Mouse (Mus musculus) adrenal gland, postnatal 10 days (tissue): ENCODE measurements around the gene Adam12. TPM values are rescaled to one million over a fixed set of nuclear protein-coding genes. Genes with fewer than 3 reads are reported as not detected.

Experiments
- DNase-seq: peaks from one replicate; pipeline ENCODE4 v3.0.0; 2021; ENCODE audit warnings: mixed read lengths
- total RNA-seq, 2 experiments: library from RNA; stranded (reverse); gene quantifications; 2 replicates each; pipeline ENCODE4 v1.2.3; 2021

The Adam12 gene
- total RNA-seq, 2 experiments from 2014 or later, result 26.6 to 31.0 TPM

DNA sequence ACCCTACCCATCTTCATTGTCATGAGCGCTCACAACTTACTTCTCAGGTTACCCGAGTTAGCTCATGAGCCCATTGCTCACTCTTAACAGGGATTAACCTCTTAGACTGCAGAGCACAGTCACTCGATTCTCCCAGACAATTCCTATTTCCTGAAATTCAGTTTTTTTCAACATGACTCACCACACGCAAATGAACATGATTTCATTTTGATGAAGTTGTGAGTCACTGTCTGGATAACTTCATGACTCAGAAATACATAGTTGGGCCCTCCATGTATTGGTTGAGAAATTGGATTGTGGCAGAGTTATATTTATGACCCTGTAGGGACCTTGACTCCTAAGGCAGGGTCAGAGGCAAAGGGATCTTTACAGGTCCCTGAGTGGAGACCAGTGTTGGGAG is 230.4 kb downstream of the Adam12 start:
- no peak for DNase-seq

DNA sequence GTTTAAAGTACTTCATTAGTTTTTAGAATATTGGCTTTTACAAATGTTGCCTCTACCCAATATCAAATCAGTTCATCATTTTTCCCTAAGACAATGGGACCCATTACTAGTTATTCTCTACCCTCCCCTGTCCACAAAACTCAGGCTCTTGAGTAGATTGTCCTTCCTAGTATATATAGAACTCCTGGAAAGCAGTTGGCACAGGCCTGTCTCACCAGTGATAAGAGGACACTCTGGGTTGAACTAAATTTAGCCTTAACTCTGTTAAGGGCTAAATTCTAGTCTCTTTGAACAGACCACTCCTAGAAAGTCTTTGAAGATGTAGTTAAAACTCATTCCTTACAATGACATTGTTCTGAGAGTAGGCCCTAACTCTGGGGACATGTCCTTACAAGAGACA is 241.0 kb downstream of the Adam12 start:
- no peak for DNase-seq

DNA sequence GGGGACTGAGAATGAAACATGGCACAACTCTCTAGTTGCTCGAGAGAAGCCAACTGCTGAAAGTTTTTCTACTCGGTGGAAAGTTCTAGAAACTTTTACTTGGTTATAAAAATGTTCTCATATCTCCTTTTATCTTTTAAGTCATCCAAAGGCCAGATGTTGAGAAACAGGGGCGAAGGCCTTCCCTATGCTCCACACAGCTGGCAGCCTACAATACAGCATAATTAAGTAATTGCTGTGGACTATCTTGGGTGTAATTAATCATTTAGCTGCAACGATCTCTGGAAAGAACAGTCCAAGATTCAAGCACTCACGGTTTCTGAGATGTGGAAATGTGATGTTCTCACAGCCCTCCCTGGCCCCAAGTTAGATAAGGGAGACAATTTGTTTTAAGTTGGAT is 243.6 kb downstream of the Adam12 start:
- DNase-seq, result peak; percentile 4

DNA sequence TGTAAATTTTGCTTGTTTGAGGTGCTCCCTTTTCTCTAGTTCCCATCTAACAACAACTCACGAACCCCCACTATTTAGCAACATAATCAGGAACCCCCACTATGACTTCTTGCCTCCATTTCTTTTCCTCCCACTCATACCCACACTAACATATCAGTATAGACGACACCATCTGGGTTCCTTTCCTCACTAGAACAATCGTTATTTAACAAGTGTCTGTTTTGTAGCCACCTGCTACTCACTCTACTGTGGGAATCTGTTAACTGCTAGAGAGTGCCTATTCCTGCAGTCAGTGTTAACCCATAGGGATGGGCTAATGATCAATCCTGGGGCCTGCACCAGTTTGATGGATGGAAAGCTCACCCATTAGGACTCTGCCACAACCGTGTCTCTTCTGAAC is 245.7 kb downstream of the Adam12 start:
- DNase-seq, result no peak

DNA sequence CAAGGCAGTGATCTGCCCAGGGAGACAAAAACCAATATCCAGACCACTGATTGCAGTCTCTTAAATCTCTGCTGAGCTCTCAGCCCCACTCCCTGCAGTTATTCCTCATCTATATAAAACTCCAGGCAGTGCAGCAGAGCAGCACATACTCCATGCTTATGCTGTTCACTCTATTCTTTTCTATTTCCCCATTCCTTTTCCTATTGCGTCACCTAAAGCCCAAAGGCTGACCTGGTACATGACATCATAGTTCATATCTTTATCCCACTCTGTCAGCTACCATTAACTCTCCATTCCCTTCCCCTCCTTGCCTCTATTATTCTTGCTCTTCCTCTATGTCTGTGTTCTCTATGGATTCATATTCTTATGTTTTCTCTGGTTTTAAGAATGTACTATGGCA is 246.3 kb downstream of the Adam12 start:
- DNase-seq, result no peak

DNA sequence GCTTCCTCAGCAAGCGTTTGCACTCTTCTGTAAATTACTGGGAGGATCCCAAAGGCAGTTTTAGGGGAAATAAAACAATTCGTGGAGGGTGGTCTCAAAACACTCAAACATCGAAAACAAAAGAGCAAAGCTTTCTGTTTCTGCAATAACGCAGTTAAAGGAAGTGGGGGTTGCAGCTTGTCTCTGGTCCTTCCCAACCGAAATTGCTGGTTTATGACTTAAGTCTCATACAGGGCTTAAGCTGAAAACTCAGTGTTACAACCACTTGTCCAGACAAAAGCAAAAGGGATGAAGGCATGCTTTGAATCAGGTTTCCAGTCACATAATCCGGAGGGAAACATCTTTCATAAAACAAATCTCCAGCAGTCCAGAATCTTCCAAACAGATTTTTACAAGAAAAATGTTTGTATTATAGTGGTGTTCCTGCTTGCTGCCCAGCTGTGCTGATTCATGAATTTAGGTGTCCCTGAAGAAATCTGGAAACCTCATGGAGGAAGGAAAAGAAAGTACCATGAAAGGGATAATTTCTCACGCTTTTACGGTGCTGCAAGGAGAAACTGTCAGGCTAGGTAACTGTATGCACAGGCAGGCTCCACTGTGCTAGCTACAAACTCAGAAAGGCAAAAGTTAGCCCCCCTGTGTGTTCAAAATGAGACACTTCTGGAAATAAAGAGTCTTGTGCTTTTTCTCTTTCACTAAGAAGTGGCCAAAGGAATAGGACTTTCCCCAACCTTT is 255.4 kb downstream of the Adam12 start:
- DNase-seq, result no peak

DNA sequence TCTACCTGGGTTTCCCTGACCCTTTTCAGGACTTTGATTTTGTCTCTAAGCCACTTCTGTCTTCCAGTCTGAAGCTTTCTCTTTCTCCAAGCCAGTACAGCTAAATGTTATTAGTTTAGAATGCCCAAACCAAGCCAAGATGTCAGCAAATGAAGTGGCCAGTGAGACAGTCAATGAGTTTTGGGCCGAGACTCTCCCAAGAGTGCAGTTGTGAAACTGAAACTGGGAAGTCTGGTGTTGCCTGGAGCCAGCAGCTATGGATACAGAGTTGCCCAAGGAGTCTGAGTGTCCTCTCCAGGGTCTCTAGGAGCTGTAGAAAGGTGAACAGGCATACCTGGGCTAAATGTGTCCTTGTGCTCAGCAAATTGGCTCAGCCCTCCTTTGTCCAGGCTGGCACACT is 260.9 kb downstream of the Adam12 start:
- peak; percentile 49 for DNase-seq

DNA sequence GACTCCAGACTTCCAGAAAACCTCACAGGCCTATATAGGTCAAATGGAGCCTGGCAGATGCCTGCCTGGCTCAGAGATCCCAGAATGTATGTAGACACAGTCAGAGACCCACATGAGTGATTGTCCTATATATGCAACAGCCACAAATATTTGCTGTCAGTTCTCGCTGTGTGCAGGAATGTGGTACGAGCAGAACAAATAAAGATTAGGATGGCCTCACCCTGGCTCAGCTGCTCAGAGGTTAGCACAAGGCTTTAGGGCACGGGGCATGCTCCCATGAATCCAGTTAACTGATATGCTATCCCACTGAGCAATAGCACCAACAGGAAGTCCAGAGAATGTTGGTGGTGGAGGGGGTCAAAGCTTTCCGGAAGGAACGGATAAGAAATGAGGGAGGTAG is 261.5 kb downstream of the Adam12 start:
- no peak for DNase-seq

DNA sequence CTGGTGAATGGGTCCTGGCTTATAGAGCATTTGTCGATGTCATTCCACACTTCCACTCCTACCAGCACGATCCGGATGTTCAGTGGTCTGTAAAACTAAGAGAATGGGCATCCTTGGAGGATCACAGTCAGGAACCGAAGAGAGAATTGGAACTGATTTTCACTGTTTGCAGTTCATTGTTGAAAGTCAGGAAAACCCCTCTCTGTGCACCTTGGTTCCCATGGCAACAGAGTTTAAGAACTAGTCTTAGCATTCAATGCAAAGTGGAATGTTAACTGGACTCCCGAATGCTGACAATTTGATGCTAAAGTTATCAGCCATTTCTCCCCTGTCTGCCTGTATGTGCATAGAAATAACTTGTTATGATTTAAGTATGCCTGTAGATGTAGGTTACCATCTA is 264.0 kb downstream of the Adam12 start:
- DNase-seq, result no peak

DNA sequence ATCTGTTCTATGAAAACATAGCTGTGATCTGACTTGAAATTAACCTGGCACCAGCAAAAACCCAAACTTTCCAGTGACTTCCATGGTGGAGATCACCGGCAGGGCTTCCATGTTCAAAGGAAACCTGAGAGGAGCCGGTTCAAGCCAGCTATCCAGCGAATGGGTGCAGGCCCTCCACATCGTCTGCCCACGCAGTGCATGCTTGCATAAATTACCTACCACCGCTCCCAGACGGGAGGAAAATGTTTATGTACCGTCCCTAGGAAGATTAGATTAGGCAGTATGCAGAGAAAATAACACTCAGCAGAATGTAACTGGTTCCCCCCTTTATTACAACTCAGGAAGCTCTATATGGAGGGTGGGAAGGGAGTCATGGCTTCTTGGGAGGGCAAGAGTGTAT is 268.4 kb downstream of the Adam12 start:
- no peak for DNase-seq

DNA sequence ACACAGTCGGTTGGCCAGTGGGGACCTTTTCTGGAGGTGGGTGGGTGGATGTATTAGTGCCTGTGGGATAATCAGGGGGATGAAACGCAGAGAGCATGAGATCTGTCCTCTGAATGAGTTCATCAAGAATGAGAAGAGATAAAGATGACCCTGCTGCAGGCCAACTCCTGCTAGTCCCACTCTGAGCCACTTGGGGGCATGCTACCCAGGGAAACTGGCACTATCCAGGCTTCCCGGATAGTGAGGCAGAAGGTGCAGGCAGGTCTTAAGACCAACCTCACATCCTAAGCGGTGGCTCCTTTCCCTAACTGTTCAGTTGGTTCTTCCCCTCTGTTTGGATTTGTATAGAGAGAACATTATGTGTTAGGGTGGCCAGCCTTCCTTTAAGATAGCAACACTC is 272.7 kb downstream of the Adam12 start:
- DNase-seq, result peak; percentile 76

DNA sequence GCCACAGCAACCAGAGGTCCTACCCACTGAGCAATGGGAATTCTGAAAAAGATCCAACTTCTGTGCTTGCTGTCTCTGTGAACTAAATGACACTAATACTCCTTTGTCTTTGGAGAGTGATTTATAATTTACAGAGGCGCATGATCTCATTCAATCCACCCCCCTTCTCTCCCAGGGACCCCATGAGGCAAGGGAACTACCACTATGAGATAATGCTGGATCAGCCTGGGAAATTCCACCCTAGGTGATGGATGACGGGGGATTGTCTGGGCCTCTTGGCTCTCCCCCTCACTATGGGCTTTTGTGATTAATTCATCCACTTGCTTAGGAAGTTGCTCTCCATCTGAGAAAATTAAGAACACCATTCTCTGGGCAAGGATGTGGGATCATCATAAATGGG is 274.1 kb downstream of the Adam12 start:
- DNase-seq, result no peak

DNA sequence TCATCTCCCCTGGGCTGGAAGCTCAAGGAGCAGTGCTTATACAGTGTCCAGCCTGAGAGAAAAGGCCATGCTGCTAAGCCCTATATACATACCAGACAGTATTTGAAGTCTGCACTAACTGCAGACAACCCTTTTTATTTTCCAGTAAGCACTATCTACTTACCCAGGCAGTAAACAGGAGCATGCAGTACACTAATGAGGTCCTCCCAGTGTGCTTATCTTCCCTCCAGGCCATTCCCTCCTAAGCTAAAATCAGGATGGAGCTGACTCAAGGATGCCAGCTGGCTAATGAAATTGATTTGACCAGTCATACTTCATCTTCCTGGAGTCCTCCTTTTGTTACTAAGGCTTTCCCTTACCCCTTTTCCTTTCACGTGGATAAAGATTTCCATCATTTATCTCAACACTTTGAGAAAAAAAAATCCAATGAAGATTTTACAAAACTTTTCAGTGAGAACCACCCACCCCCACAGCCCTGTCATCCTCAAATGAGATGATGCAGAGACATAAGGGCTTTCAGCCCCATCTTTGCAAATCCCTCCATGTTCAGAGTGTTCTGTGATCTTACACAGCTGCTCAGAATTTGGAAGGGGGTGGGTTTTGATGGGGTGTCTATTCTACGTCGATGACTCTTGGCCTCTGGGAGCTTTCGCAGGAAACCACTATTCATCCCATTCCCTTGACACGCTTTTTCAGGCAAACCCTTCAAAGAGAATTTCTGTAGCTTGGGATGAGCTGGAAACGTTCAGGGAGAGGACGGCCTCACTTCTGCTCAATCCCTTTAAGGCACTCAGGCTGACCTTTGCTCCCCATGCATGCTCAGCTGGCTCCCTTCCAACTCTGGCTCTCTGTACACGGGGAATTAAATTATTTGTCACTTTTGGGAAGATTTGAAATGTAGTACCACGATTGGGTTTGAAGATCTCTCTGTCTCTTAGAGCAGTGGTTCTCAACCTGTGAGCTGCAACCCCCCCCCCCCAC is 277.5 kb downstream of the Adam12 start:
- peak; percentile 49 for DNase-seq

DNA sequence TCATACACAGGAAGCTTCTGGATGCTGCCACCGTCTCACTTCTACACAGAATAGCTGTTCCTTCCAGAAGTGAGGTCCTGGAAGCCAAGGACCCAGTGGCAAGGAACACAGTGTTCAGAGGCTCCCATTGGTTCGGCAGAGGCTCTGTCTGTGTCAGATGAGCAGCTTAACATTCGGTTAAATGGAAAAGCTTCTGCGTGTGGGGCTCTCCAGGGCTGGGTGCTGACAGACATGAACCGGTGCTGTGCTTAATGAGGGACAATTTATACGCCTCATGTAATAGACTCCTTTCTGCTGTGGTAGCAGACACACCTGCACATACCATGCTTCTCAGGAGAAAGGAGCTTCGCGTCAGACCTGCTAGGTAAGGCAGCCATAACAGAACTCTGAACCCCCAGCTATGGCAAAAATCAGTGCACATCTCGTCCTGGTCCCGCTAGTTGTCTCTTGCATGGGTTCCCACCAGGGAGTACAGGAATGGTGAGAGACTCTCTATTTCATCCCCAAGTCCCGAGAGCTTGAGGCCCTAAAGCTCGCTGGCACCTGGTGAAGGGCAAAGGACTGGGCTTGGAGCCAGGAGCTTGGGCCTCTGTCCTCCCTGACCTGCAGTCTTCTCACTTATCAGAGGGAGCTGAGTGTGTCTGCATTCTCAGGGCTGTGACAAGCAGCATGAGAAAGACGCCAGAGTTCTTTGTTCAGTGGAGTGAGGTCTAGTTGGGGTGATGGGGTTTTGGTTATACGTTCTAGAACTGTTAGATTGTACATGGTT is 280.0 kb downstream of the Adam12 start:
- DNase-seq, result peak; percentile 70

DNA sequence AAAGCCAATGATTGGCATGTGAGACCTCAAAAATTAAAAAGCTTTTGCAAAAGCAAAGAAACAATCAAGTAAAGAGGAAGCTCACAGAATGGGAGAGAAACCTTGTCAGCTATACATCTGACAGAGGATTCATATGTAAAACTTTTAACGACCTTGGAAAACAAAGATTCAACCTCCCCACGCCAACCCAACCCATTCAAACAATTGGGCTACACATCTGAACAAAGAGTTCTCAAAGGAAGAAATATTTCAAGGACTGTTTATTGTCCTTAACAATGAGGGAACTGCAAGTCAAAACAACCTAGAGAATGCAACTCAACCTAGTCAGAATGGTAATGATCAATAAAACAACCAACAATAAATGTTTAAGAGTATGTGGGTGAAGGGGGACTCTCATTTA is 284.6 kb downstream of the Adam12 start:
- no peak for DNase-seq

DNA sequence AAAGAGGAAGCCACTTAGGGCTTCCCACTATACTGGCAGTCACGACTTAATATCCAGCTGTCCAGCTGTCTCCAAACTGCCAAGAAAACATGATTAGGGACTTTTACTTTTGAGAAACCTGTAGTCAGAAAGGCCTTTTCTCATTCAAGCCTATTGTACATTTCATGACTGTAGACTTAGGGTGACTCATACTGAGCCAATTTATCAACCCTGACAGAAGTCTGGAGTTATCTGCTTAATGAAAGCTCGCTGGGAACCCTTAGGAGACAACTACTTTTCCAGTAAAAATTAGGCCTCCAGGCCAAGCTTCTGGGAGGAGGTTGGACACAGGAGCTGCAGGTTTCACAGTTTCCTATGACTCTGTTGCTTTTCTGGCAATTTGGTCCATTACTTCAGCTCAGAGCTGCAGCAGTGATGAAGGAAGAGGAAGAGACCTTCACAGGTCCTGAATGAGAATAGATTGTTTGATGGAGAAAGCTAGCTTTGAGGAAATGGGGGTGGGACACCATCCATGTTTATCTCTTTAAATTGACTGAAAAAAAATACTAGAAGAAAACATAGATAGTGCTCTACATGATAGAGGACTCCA is 285.1 kb downstream of the Adam12 start:
- DNase-seq, result no peak

DNA sequence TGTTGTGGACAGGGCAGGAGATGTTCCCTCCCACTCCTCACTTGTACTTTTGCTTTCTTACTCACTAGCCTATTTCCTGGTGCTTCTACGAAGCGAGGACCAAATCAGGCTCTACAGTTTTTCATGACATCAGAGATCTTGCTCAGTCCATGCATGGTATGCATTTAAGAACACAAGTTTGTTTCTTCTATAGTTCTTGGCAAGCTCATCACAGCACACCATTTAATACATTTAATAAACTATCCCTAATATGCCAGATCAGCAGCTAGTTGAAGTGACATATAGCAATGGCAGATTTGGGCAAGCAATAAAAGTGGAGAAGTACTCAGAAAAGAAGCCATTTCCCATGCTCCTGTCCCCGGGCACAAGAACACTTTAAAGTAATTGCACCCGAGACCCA is 285.8 kb downstream of the Adam12 start:
- no peak for DNase-seq

DNA sequence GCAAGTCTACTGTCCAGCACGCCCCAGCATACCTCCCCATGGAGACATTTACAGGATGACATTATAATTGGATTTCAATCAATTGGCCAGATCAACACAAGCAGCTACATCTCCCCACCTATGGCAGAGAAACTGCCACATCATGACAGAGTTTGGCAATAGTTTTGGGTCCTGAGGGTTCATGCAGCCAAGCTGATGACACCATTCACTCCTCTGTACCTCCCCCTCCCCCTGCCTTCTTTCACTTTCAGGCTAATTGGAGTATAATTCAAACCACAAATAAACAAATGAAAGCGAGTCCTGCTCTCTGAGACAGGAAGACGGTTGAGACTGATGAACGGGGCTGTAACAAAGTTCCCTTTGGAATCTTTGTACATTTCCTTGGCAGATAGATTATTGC is 291.5 kb downstream of the Adam12 start:
- no peak for DNase-seq

DNA sequence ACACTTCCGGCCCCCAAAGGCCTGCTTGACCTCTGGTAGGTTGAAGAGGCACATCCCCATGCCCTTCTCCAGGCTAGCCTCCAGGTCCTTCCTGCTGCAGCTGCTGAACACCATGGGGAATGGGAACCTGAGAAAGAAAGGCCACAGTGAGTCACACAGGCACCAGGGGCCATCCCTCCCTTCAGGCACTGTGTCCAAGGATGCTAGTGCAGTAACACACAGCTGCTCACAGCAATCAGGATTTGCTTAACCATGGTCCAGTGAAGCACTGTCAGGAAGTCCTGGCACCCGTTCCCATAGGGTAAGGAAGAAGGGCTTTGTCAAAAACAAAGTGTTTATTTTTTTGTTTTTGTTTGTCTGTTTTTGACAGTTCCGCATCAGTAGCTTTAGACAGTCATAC is 294.5 kb downstream of the Adam12 start:
- DNase-seq, result no peak

DNA sequence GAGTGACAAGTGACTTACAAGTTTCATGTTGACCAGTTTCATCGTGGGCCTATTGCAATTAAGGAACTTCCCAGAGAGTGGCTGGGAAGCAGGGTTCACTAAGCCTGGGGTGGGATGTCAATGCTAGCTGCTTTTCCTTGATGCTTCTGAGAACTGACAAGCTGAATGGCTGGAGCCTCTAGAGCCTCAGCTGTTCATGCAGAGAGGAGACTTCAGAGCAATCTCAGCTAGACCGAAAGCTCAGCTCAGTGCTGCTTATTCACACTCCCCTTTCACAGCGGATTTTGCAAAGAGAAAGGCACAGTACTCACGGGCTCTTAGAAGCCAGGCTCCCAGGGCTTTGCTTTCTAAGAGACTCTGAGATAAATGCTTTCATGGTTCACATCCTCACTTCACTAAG is 295.6 kb downstream of the Adam12 start:
- DNase-seq, result no peak

DNA sequence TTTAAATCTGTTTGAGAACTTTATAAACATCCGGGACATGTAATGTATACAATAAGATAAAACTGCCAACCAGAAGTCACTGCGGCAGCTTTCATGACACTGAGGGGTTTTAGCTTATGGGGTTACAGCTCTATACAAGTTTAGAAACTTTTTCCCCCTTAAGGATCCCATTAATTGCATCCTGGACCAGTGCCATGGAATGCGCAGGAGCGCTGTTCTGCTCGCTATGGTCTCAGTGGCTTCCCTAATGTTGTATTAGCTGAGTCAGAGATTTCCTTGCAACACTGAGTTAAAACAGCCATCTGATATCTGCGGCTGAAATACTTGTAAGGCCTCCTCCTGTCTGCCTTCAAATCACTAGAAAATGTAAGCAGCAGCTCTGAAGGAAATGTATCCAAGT is 298.6 kb downstream of the Adam12 start:
- no peak for DNase-seq

DNA sequence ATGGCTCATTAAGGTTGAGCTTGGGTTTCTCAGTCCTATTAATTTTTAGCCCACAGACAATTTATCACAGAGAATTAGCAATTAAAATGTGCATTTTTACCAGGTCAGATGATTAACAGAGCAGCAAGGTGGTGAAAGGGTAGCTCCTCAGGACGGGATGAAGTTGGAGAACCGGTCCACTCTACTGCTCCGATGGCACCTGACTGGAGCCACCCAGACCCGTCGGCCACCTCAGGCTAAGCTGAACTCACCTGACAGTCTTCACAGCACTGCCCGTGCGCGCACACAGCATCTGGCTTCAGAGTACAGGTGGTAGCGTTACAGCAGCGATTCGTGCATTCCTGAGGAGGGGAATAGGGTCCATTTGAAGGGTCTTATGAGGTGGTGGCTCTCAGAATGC is 300.5 kb downstream of the Adam12 start:
- no peak for DNase-seq
